Mouse (Mus musculus): ENCODE data around the gene 6030468B19Rik.
A peak's percentile ranks its signal among the peaks of the same experiment; 100 is the strongest.
"Not testable (repeated sequence)": the region's sequence is repeated elsewhere in the genome, so short reads cannot be mapped to it uniquely, and the experiment has no call there.

The 6030468B19Rik gene

DNA sequence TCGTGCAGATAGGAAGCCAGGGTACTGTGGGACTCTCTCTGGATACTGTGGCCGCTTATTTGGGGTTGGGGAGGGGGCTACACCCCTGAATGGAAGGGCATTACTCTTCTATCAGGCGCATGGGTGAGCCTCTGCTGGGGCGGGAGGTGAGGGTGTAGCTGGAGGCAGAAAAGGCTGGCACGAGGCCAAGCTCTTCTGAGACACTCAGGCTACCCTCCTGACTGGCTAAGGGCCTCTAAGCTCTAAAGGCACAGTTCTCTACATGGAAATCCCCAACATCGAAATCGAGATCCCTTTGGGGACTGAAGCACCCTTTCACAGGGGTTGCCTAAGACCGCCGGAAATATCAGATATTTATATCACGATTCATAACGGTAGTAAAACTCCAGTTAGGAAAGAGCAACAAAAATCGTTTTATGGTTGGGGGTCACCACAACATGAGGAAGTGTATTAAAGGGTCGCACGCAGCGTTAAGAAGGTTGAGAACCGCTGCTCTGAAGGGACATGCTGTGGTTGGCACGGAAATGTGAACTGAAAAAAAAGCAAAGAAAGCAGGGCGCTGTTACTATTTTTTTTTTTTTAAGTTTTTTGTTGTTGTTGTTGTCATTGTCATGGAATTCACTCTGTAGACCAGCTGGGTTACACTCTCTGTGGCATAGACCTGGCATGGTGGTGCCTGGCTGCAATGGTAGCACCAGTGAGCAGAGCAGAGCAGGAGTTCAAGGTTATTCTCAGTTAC lies 30.9 kb downstream of the 6030468B19Rik start:
- no peak for DNase-seq (ENCODE audit: low read depth, low spot score)

DNA sequence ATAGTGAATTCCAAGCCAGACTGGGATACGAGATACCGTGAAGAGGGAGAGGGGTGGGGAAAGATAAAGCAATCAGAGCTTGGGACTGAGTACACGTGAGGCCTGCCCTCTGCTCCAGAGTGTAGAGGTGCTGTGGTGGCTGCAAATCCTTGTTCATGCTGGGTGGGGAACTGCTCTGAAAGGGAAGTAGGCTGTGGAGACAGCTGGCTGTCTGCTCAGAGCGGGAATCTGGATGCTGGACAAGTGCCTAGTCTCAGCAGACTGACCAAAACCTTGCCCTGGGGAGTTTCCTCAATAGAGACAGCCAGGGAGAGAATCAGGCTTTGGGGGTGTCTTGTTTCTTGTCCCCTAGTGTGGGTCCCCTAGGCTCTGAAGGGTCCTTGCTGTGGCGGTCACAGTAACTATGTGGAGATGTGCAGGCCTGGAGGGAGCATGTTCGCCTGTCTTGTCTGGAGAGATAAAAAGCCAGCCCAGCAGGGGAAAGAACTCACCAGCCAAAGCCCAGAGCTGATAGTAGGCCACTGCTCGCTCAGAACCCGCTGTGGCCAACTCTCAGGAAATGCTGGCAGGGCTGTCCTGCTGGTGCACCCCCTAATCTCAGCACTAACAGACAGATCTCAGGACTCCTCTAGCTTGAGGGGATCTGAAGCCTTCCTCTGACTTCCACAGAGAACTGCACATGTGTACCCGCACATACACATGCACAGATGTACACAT lies 31.6 kb downstream of the 6030468B19Rik start:
- DNase-seq (ENCODE audit: low read depth, low spot score): no peak

DNA sequence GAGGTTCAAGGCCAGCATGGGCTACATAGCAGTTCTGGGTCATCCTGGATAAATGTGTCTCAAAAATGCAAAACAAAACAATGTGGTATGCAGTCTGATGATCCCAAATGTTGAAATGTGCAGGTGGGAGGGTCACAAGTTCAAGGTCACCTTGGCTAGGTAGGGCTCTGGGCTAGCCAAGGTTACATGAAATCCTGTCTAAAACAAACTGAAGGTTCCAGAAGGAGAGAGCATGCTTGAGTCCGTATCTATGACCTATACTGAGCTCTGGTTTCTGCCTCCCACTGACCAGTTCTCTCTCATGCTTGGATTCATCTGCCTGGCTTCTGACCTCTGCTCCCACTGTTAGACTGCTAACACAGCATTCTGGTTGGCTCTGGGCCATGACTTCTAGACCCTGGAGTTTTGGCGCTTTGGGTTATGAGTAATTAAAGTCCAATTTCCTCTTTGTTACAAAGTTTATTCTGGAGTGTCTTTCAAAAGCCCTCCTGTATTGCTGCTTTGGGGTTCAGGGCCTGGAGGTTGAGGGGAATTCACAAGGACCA lies 32.3 kb downstream of the 6030468B19Rik start:
- no peak for DNase-seq (ENCODE audit: low read depth, low spot score)

GRCm38 (mm10) chr11:117830401-117830800 lies 32.9 kb downstream of the 6030468B19Rik start:
- DNase-seq (ENCODE audit: low read depth, low spot score): no peak

- DNase-seq (ENCODE audit: low read depth, low spot score): no peak
Measured at GRCm38 (mm10) chr11:117832086-117832969, 34.9 kb downstream of the 6030468B19Rik start.

- not testable (repeated sequence) for DNase-seq (ENCODE audit: low read depth, low spot score)
Measured at GRCm38 (mm10) chr11:117833509-117833908, 36.0 kb downstream of the 6030468B19Rik start.

DNA sequence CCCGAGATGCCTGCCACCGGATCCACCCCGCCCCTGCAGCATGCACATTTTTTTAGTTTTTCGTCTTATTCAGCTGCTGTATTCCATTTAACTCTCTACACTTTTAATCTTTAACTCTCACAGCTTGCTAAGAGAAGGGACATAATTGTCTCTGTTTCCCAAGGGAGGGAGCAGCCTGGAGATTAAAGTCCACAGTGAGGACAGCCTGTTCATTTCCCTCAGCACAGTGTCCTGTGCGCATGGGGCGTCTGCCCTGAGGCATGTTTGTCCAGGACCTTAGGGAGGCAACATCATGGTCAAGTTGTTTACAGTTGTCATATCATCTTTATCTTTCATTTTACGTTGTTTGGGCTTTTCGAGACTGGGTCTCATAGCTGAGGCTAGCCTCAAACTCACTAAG lies 36.6 kb downstream of the 6030468B19Rik start:
- no peak for DNase-seq (ENCODE audit: low read depth, low spot score)

DNA sequence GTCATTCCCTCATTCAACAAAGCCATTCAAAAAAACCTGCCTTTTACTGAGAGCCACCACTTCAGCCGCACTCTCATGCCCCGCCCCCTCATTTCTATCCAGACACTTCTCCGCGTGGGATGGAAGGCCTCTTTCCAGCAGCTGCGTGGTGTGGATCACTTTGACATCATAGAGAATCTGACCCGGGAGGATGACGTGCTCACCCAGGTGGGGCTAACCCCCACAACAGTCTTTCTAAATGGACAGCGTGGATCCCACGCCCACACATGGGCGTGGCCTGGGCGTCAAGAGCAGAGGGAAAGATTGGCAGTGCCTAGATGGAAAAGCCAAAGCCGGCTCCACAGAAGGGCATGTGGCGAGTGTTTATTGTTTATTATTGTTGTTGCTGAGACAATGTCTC lies 38.8 kb downstream of the 6030468B19Rik start:
- DNase-seq (ENCODE audit: low read depth, low spot score): no peak

- no peak for DNase-seq (ENCODE audit: low read depth, low spot score)
Measured at GRCm38 (mm10) chr11:117838572-117838971, 41.1 kb downstream of the 6030468B19Rik start.

DNA sequence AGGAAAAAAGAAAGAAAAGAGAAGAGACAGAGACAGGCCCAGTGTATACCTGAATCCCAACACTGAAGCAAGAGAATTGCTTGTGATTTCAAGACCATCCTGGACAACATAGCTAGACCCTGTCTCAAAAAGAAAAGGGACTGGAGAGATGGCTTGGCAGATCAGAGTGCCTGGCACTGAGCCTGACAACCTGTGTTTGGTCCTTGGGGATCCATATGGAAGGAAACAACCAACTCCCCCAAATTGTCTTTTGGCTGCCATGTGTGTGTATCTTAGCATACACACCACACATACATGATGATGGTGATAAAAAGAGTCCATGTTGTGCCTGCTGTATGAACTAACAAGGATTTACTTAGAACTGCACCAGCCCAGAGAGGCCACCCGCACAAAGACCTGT lies 41.6 kb downstream of the 6030468B19Rik start:
- no peak for DNase-seq (ENCODE audit: low read depth, low spot score)

DNA sequence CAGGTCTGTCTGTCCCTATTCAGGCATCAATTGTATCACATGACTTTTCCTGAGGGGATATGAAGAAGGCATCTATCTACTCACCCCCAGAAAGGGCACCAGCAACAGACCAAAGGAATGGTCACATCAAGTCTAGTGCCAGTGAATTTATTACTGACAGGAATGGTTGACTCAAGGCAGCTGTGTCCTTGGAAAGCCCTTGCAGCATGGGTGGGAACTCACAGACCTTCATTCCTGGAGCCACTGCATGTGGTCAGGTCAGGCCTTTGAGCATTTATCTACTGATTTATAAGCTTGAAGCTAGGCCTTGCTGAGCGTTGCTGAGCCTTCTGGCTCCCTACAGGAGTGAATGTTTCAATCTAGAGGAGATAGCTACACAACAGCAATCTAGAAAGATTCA lies 43.5 kb downstream of the 6030468B19Rik start:
- no peak for DNase-seq (ENCODE audit: low read depth, low spot score)

DNA sequence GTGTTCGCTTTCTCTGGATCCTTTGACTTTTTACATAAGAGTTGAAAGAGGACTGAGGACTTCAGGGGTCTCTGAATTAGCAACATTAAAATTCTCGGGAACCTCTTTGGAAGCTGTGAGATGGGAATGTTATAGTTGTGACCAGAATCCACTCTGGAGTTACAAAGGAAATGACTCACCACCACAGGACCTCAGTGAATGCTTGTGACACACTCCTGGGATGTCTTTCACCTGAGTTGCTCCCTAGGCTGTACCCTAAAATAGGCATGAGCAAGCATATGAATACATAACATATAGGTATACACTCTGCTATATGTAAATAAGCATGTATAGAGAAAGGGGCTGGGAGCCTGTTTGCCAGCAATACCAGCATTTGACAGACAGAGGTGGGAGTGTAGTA lies 46.0 kb downstream of the 6030468B19Rik start:
- DNase-seq (ENCODE audit: low read depth, low spot score): no peak

DNA sequence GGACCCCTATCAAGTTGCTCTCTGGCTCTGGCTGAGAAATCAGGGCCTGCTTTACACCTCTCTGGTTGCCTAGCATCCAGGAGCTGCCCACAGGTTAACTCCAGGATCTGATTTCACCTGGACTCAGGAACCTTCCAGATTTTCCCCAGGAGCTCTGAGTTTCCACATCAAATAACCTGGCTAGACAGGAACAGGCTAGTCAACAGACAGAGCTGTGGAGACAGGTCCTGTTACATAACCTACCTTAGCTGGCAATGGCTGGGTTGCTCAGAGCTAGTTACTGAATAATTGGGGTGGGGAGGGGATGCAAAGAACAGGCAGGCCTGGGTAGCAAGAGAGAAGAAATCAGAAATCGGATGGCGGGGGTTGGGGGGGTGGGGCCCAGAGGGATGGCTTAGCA lies 47.5 kb downstream of the 6030468B19Rik start:
- DNase-seq (ENCODE audit: low read depth, low spot score): no peak

DNA sequence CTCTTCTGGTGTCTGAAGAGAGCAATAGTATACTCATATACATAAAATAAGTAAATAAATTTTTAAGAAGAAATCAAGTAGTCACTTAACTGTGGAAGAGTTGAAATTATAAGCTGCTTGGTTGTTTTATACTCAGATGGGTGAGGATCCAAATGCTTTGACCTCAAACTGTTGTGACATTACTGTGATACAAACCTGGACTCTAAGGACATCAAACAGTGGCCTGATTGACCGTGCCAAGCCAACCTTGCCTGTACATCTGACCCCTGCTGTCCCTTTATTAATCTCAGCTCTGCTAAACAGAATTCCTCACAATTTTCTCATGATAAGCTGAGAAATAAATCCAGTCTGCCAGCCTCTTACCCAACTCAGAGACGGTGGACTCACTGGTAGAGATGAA lies 48.2 kb downstream of the 6030468B19Rik start:
- DNase-seq (ENCODE audit: low read depth, low spot score): no peak

DNA sequence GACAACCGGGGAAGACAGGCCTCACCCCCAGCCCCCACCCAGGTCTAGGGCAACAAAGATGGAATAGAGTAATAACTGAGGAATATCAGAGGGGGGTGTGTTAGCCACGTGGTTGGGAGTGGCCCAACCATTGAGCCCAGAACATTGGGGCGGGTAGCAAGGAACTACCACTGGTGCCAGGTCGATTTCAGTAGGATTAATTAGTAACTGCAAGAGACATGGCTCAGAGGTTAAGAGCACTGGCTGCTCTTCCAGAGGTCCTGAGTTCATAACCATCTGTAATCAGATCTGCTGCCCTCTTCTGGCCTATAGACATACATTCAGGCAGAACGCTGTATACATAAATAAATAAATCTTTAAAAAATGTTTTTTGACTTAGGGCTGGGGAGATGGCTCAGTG lies 49.2 kb downstream of the 6030468B19Rik start:
- no peak for DNase-seq (ENCODE audit: low read depth, low spot score)

DNA sequence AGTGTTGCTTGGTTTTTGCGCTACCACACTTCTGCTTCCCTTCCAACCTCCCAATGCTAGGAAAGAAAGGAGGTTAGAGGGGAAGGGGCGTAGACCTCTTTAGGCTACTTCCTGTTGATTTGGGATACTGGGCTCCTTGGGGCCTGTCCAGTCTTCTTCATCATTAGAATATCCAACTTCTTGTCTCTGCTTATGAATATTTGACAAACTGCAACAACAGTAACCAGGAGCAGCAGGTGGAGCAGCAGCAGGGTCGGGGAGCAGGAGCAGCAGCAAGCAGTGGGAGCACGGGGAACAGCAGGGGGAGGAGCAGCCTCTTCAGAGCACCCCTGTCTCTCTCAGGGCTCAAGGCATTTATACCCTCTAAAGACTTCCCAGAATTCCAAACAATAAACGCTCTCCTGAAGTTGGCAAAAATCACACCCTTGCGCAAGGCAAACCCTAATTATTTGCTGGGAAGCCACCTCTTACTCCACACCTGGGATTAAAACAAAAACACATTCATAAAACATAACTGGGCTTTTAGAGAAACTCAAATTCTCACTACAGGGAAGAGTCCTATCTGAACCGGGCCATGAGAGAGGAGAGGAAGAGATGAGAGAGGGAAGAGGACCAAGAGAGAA lies 50.2 kb downstream of the 6030468B19Rik start:
- DNase-seq (ENCODE audit: low read depth, low spot score): no peak

GRCm38 (mm10) chr11:117848271-117848984 lies 51.0 kb downstream of the 6030468B19Rik start:
- DNase-seq (ENCODE audit: low read depth, low spot score): no peak

DNA sequence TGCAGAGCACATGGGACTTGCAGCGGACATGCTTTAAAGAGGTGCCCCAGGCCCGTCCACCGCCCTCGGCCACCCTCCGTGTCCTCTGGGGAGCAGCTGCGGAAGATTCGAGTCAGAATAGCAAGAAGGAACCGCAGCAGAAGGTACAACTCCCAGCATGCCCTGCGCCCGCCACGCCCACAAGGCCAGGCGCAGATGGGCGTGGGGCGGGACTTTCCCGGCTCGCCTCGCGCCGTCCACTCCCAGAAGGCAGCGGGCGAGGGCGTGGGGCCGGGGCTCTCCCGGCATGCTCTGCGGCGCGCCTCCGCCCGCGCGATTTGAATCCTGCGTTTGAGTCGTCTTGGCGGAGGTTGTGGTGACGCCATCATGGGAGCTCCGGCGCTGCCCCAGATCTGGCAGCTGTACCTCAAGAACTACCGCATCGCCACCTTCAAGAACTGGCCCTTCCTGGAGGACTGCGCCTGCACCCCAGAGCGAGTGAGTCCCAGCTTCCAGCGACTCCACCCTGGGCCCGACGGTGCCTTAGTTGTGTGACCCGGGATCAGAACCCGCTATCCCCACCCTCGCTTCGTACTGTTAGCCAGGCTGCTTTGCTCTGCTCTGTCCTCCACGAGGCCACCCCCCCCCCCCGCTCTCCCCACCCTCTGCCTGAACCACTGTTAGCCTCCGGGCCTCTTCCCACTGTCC lies 51.7 kb downstream of the 6030468B19Rik start, which contains the start of gene Birc5:
Birc5 (plus strand) TSS at position 267 of the 687 bp plus-strand sequence.
- DNase-seq (ENCODE audit: low read depth, low spot score): peak; percentile 81

GRCm38 (mm10) chr11:117852875-117853274 lies 55.4 kb downstream of the 6030468B19Rik start:
- DNase-seq (ENCODE audit: low read depth, low spot score): no peak

DNA sequence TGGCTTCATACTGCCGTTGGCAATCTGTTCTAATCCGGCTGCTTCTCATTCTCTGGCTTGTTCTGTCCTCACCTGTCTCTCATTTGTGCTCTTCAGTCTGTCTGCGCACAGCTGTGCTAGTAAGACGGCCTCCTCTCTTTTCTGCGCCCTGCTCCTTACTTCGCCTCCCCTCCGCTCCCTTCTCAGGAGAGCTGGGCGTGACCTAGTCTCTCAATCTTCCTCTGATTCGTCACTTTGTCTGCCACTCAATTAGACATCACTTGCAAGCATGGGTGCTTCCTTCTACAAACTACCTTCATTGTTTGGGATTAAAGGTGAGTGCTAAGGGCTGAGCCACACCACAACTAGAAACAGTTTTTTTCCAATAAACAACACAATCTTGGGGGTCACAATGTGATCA lies 56.8 kb downstream of the 6030468B19Rik start:
- DNase-seq (ENCODE audit: low read depth, low spot score): no peak

Measured in retina, adult 2 months (tissue).